Mouse (Mus musculus): ENCODE results near the gene Polrmt.

Polrmt gene

DNA sequence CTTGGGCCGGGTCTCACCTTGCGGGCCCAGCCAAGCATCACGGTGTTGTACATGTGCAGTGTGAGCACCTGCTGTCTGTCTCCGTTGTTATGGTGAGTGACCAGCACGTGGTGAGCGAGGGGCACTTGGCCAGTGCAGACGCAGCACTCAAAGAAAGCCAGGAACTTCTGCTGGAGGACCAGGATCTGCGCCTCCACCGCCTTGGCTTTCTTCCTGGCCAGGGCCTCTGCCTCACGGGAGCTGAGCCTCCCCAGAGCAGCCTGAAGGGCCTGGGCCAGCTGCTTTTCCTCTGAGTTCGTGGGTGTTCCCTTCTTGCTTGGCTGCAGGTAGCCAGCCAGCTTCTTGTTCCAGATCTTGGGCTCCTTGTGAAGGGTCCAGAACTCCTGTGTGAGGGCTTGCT is 3.2 kb downstream of the Polrmt start:
- DNase-seq (ENCODE audit: low read depth), result no peak

DNA sequence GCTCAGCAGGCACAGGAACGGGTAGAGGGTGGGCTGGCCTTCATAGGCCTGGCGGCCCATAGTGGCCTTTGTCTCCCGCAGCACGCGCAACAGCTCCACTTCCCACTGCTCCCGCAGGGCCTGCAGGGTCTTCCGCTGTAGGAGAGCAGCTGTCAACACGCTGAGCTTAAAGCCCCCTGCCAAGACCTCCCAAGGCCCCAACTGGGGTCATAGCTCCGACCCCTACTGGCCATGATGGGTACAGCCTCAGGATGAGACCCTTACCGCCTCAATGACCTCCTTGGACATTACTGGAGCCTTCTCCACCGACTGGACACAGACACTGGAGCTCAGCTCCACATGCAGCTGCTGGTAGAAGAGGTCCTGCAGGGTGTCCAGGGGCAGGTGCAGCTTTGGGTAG is 5.5 kb downstream of the Polrmt start:
- DNase-seq (ENCODE audit: low read depth), result no peak

DNA sequence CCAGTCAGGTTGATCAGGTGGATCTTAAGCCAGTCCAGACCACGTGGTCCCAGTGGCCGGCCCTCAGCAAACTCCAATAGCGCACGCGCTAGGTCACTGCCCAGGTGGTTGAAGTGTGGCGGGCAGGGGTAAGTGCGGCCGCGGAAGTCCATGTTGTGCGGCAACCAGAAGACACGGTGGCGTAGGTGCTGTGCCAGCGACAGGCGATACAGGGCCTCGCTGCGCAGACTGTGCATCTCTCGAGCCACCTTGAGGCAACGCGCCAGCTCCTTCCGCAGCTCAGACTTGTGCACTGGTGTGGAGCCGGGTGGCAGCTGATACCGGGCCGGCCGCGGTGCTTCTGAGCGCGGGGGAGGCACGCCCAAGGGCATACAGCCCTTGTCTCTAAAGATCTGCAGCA is 7.1 kb downstream of the Polrmt start:
- no peak for DNase-seq (ENCODE audit: low read depth)

DNA sequence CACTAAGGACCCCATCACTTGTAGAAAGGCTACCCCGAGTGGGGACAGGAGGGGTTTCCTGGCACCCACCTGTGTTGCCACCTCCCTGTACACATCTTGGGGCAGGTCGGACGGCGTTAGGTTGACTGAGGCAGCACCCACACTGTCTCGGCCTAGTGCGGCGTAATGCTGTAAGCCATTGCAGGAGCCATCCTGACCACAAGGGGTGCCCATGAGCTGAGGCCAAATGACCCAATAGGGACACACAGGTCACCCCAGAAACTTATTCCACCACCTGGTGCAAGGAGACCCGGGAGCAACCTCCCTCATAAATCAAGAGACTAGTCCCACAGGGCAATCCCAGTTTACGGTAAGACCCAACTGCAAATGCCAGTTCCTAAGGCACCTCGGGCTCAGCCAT is 8.1 kb downstream of the Polrmt start:
- peak; percentile 45 for DNase-seq (ENCODE audit: low read depth)

DNA sequence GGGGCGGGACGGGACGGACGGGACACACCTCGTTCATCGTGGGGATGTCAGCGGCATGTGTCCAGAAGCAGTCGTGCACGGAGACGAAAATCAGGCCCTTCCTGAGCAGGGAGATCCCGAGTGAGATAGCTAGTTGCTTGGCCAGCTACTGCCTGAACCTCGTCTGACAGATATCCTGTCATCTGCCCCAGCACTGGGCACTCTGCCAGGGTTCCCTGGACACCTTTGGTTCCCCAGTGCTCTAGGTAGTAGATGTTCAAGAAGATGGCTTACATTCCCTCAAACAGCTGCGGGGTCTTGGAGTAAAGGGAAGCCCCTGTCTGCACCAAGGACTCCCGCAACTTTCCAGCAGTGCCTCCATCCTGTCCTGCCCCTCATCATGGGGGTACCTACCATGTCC is 9.7 kb downstream of the Polrmt start:
- DNase-seq (ENCODE audit: low read depth), result no peak

DNA sequence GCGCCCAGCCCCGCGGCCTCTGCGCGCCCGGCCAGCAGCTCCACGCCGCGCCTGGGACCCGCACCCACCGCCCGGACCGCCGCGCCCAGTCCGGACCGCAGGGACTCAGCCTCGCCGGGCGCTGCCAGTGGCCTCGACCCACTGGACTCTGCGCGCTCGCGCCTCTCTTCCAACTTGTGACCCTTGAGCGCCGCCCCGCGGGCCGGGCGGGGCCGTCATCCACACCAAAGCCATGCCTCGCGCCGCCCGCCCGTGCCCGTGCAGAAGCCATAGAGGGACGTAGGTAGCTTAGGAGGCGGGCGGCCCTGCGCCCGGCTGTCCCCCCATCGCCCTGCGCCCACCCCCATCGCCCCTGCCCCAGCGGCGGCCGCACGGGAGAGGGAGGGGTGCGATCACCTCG is 11.0 kb downstream of the Polrmt start:
- no peak for DNase-seq (ENCODE audit: low read depth)

DNA sequence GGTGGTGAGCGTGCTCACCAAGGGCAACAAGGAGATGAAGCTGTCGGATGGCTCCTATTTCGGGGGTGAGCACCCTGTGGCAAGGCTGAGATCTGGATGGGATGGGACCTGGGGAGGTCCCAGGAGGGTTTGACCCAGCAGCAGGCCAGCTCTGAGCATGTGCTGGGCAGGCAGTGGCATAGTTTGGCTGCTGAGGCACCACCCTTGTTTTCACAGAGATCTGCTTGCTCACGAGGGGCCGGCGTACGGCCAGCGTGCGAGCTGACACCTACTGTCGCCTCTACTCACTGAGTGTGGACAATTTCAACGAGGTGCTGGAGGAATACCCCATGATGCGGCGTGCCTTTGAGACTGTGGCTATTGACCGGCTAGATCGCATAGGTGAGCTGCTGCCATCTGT is 12.5 kb downstream of the Polrmt start:
- no peak for DNase-seq (ENCODE audit: low read depth)

DNA sequence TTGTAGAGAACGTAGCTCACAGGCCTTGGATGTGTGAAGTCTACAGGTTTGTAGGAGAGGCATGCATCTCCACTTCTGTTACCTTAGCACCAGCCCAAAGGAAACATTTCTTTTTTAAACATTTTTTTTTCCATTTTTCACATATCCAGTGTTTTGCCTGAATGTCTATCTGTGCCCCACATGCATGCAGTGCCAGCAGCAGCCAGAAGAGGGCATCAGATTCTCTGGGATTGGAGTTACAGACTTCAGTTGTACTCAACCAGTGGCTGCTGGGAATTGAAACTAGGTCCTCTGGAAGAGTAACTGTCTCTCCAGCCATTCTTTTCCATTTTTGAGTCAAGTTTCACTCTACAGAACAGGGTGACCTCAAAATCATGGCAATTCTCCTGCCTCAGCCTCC is 13.9 kb downstream of the Polrmt start:
- DNase-seq (ENCODE audit: low read depth), result peak; percentile 52

DNA sequence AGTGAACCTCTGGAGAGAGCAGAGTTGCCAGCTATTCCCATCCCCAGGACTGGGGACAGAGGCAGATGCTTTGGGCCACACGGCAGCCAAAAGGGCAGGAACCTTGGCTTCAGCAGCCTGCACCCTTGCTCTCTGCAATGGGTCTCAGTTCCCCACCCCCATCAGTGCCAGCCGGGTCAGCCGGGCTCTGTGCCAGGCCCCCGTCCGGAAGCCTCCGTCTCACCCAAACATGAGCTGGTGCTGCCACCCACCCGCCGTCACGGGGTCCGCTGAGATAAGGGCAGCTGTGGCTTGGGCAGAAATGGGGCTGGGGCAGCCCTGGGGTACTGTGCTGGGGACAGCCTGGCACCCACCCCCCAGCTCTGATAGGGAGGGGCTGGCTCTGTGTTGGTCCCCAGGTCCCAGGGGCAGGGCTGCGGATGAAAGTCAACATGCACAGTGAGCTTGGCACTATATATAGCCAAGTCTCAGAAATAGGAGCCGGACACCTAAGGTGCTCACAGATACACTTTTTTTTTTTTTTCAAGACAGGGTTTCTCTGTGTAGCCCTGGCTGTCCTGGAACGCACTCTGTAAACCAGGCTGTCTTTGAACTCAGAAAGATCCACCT is 16.9 kb downstream of the Polrmt start:
- no peak for DNase-seq (ENCODE audit: low read depth)

DNA sequence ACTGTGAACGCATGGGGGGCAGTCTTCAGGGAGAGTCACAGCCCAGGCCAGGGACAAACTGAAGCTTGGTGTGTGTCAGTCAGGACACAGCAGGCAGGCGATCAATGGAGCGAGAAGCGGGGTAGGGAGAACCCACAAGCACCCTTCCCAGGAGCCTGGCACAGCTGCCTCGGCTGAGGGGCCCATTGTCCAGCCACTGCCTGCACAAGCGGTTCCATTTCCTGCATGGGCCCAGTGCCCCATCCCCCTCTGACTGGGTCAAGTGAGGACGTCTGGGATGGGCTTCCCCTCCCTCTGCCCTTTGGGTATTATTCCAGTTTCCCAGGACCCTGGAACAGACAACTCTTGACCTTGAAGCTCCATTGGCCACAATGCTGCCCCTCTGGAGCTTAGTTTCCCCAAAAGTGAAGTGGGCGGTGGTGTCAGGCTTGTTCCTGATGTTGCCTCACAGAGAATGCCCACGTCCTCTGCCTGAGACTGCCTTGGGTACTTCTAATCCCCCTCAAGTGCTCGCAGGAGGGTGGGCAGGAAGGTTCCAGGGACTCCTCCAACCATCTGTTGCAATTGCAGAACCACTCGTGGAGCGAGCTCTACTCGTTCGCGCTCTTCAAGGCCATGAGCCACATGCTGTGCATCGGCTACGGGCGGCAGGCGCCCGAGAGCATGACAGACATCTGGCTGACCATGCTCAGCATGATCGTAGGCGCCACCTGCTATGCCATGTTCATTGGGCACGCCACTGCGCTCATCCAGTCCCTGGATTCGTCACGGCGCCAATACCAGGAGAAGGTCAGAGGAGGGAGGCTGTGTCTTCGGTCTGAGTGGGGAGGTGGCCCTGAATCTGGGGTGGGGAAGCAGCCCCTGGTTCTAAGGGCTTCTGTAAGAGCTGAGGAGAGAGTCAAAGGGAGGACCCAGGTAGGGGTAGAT is 17.8 kb downstream of the Polrmt start:
- DNase-seq (ENCODE audit: low read depth), result no peak

DNA sequence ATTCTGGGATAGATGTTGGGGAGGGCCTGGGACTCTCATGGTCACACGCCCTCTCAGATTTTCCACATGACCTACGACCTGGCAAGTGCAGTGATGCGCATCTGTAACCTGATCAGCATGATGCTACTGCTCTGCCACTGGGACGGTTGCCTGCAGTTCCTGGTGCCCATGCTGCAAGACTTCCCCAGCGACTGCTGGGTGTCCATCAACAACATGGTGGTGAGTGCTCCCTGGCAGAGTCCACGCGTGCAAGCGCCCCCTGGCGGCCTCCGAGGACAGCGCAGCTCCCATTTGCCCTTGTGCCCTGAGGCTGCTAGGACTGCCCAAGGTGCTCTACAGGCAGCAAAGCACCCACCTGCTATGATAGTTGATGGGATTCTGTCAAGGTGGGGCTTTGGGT is 20.3 kb downstream of the Polrmt start:
- DNase-seq (ENCODE audit: low read depth), result peak; percentile 61

DNA sequence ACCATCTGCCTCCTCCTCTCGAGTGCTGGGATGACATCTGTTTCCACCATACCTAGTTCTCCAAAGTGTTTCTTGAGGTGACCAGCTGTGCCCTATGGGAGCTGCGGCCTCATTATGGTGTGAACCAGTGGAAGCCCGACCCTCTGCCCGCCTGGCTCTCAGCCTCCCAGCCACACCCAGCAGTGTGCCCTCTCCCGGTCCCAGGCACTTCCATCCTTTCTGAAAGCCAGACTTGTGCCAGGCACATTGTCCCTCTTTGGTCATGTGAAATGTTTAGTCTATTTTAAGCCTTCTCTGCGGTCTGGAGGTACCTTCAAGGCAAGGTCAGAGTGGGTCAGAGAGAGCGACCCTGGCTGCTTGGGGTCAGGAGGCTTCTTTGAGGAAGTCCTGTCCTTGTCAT is 22.7 kb downstream of the Polrmt start:
- no peak for DNase-seq (ENCODE audit: low read depth)

DNA sequence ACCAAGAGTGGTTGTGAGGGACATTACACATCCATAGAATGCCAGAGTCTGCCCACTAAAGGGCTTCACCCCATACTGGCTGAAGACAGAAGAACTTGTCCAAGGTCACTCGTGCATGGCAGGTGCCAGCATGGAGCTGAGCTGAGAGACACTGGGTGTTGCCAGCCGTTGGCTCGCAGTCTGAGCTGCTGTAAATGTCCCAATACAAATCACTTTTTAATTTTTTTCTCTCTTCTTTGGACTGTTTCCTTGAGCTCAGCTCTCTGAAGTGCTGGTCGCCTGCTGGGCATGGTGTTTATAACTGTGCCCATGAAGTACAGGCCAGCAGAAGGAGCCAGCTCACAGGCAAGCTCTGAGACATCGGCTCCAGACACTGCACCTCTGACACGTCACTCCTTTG is 23.3 kb downstream of the Polrmt start:
- no peak for DNase-seq (ENCODE audit: low read depth)

DNA sequence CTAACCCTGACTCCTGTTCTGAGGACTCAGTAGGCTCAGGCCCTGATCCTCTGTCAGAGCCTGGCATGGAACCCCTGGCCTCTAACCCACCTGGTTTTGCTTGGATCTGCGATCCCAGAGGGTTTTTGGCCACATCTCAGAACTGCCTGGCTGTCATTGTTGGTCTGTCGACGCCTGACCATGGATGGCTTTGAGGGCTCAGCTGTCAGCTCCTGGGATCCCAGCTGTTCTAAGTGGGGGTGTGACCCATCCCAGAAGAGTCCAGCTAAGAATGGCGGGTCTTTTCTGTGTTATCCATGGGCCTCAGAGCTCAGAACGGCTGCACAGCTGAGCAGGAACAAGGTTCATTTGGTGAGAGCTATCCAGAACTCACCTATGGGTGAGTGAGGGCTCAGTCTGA is 25.3 kb downstream of the Polrmt start:
- no peak for DNase-seq (ENCODE audit: low read depth)

DNA sequence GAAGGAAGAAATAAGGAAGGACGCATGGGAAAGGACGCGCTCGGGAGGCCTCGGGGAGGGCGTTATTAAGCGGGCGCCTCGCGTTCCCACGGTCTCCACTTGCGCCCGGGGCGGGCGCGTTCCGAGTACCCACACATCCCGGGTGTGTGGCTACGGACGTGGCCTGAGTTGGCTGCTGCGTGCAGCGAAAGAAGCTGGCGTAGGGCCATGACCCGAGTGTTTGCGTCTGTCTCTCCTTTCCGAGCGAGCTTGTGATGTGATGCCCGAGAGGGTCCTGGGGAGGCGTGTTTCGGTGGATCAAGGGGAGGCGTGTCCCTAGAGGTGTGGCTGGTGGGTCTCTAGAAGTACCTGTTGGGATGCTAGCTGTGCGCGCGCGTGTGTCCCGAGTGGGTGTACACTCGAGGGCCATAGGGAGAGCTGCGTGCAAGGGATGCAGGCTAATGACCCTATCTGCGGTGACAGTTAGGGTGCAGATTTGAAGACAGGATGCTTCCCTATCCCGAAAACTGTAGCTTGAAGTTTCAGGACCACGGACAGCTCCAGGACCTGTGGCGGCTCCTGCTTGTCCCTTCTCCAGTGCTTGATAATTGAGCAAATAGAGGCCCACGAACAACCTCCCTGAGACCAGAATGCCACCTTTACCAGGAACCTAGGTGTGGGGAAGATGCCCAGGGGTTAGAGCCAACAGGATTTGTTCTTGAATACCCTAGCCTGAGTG is 28.6 kb downstream of the Polrmt start:
- DNase-seq (ENCODE audit: low read depth), result peak; percentile 69

DNA sequence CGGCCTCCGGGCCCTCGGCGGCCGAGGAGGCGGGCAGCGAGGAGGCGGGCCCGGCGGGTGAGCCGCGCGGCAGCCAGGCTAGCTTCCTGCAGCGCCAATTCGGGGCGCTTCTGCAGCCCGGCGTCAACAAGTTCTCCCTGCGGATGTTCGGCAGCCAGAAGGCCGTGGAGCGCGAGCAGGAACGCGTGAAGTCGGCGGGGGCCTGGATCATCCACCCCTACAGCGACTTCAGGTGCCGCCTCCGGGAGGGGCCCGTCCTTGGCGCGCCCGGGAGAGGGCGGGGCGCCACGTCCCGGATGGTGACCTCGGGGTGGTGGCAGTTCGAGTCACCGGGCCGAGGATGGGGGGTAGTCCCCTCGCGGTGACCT is 29.4 kb downstream of the Polrmt start:
- DNase-seq (ENCODE audit: low read depth), result no peak

DNA sequence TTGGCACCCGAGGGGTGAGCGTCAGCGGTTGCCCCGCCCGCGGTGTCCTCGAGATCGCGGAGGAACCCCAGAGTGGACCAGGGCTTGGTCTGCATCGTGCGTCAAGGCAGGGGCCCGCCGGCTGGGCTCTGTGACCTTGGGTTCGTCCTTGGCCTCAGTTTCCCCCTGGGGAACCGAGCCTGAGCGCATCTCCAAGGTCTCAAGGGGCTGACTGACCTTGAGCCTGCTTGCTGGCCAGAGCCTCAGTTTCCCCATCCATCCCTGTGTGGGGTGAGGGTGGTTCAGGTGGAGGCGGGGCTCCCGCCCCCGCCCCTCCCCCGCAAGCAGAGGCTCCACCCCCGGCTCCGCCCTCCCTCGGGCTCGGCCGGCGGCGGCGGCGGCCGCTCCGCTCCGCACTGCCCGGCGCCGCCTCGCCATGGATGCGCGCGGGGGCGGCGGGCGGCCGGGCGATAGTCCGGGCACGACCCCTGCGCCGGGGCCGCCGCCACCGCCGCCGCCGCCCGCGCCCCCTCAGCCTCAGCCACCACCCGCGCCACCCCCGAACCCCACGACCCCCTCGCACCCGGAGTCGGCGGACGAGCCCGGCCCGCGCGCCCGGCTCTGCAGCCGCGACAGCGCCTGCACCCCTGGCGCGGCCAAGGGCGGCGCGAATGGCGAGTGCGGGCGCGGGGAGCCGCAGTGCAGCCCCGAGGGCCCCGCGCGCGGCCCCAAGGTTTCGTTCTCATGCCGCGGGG is 30.0 kb downstream of the Polrmt start, which contains the start of gene Hcn2:
Hcn2 (plus strand) TSS at position 381 of the 734 bp plus-strand sequence.
- no peak for DNase-seq (ENCODE audit: low read depth)

DNA sequence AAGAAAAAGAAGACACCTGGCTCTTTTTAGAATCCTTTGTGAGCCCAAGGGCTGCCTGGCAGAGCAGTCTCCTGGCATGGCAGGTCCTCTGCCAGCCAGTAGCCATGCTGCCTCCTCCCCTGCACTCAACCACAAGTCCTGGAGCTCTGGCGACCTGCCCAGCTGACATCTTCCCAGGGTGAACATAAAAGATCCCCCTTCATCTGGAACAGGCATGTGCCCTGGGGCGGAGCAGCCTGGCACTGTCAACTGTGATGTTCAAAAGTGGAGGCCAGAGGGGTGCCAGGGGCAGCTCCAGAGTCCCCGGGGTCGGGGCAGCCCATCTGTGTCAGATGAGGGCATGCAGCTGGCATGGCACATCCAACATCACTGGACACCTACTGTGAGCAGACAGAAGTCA is 31.4 kb downstream of the Polrmt start:
- DNase-seq (ENCODE audit: low read depth), result no peak

DNA sequence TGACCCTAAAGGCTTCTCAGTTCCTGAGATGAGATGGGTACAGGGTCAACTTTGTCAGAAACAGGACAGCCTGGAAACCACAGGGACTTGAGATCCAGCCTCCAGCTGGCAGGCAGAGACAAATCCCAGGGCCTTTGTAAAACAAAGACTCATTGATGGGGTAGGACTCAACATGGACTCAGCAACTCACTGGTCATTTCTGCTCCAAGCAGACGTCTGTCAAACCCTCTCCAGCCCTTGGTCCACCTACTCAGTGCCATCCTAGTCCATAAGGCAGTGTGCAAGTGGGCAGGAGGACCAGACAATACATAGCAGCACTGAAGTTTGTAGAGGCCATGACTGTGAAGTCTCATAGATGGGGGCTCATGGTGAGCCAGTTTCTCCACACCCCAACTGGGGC is 33.2 kb downstream of the Polrmt start:
- DNase-seq (ENCODE audit: low read depth), result no peak

DNA sequence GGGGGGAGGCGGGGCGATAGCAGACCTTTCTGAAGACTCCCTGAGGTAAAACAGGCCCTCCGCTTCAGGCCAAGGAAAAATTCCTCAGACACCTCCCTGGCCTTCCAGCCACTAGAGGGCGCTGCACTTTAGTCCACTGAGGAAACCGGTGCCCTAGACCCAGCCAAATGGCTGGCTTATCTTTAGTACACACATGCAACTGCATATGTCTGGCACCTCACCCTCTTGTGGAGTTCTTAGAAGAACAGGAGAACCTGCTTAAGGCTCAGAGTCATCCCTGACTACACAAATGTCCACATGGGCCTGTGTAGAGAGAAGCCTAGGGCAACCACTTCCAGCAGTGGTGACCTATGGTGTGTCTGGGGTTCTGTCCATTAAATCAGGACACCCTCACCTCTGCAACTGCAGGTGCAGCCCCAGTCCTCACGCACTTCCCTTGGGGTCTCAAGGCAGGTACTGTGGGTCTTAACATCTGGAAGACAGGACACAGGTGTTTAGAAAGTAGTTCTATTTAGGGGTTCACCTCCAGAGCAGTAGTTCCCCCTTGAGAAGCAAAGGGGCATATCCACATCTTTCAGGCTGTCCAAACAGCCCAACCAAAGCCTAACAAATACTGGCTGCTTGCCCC is 33.8 kb downstream of the Polrmt start:
- peak; percentile 84 for DNase-seq (ENCODE audit: low read depth)

DNA sequence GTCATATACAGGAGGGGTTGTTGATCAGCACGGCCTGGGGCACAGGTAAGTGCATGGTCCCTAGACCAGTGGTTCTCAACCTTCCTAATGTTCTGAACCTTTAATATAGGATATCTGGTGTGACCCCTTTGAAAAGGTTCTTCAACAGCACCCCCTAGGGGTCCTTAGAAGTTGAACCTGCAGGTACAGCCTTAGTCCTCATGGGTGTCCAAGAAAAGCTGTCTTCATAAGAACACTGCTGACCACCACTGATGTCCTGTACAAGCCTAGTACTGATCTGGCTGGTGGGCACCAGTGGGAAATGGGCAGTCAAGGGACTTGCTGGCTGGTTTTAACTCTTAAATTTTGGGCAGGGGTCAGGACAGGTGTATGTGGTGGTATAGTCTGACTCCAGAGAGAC is 34.4 kb downstream of the Polrmt start:
- DNase-seq (ENCODE audit: low read depth), result peak; percentile 68

DNA sequence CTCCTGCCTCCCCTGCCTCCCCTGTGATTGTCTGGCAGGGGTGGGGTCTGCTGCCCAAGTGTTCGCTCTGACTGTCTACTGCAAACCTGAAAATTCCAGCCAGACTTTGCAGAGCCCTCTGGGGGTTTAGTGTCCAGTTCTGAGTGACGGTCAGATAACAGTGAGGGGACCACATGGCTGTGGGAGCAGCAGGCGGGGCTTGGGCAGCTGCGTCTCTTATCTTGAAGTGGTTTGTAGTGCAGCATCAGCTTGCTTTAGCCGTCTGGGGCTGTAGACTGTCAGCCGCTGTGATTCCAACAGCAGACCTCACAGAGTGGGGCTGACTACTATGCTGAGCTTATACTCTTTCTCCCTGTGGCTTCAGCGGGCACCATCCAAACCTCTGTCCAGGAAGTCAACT is 37.1 kb downstream of the Polrmt start:
- DNase-seq (ENCODE audit: low read depth), result no peak
